Mouse (Mus musculus) 416B (cell line): Measurements from ENCODE around the gene Rasl11b.

Source experiments
- DNase-seq: peaks from one replicate; pipeline ENCODE4 v3.0.0; 2011; ENCODE audit warnings: low read depth

The Rasl11b gene

GRCm38 (mm10) chr5:74194841-74195613 is at the start of gene Rasl11b:
TSS of gene Rasl11b (plus strand) at chr5:74195286.
- DNase-seq, result no peak

- DNase-seq, result no peak
These were observed 47.5 kb upstream of the Rasl11b start for GRCm38 (mm10) chr5:74147631-74148030.

- DNase-seq, result no peak
These were observed 45.1 kb upstream of the Rasl11b start for GRCm38 (mm10) chr5:74149975-74150374.

GRCm38 (mm10) chr5:74151774-74152173 is 43.3 kb upstream of the Rasl11b start:
- DNase-seq, result peak; percentile 11

GRCm38 (mm10) chr5:74155860-74156351 is 39.2 kb upstream of the Rasl11b start:
- DNase-seq, result no peak

- DNase-seq, result no peak
These were observed 36.0 kb upstream of the Rasl11b start for GRCm38 (mm10) chr5:74158929-74159632.

- DNase-seq, result peak; percentile 17
These were observed 35.2 kb upstream of the Rasl11b start for GRCm38 (mm10) chr5:74159906-74160305.

- no peak for DNase-seq
These were observed 34.7 kb upstream of the Rasl11b start for GRCm38 (mm10) chr5:74160349-74160748.

- DNase-seq, result no peak
These were observed 33.7 kb upstream of the Rasl11b start for GRCm38 (mm10) chr5:74161297-74161926.

- DNase-seq, result no peak
These were observed 33.1 kb upstream of the Rasl11b start for GRCm38 (mm10) chr5:74162013-74162412.

GRCm38 (mm10) chr5:74163141-74163540 is 31.9 kb upstream of the Rasl11b start:
- DNase-seq, result no peak

- DNase-seq, result no peak
These were observed 30.5 kb upstream of the Rasl11b start for GRCm38 (mm10) chr5:74164547-74164946.

- peak; percentile 16 for DNase-seq
These were observed 28.4 kb upstream of the Rasl11b start for GRCm38 (mm10) chr5:74166642-74167041.

GRCm38 (mm10) chr5:74168085-74168484 is 27.0 kb upstream of the Rasl11b start:
- DNase-seq, result peak; percentile 24

GRCm38 (mm10) chr5:74171768-74172167 is 23.3 kb upstream of the Rasl11b start:
- DNase-seq, result no peak

- no peak for DNase-seq
These were observed 22.9 kb upstream of the Rasl11b start for GRCm38 (mm10) chr5:74172208-74172607.

GRCm38 (mm10) chr5:74173162-74173844 is 21.8 kb upstream of the Rasl11b start:
- no peak for DNase-seq

- DNase-seq, result no peak
These were observed 19.4 kb upstream of the Rasl11b start for GRCm38 (mm10) chr5:74175526-74176270.

GRCm38 (mm10) chr5:74180216-74180615 is 14.9 kb upstream of the Rasl11b start:
- DNase-seq, result no peak

GRCm38 (mm10) chr5:74183118-74183517 is 12.0 kb upstream of the Rasl11b start:
- peak; percentile 44 for DNase-seq

- peak; percentile 31 for DNase-seq
These were observed 10.5 kb upstream of the Rasl11b start for GRCm38 (mm10) chr5:74184607-74185006.
